Mouse (Mus musculus): Measurements from ENCODE around the gene Csde1.

The Csde1 gene

GRCm38 (mm10) chr3:103020249-103020942, at the start of gene Csde1:
Csde1 (plus strand) TSS chr3:103020426.
- in situ Hi-C loops (cut with MboI; ENCODE audit: low pct_unique_long_range_greater_than_20kb in 1 of 2, low sequenced_read_pairs in 2 of 2, unreplicated experiment in 1 of 2) = loop anchor here in 1 of 2 experiments (25.0 kb wide), 1 partner anchor 308 kb away; no protein-coding TSS in a partner anchor

- in situ Hi-C loops (cut with MboI; ENCODE audit: low pct_unique_long_range_greater_than_20kb in 1 of 2, low sequenced_read_pairs in 2 of 2, unreplicated experiment in 1 of 2) = no loop called here
Measured at GRCm38 (mm10) chr3:102970508-102970907, 49.7 kb upstream of the Csde1 start.

GRCm38 (mm10) chr3:102976906-102977305, 43.3 kb upstream of the Csde1 start:
- in situ Hi-C loops (cut with MboI; ENCODE audit: low pct_unique_long_range_greater_than_20kb in 1 of 2, low sequenced_read_pairs in 2 of 2, unreplicated experiment in 1 of 2) = no loop called here

- in situ Hi-C loops (cut with MboI; ENCODE audit: low pct_unique_long_range_greater_than_20kb in 1 of 2, low sequenced_read_pairs in 2 of 2, unreplicated experiment in 1 of 2) = no loop called here
Measured at GRCm38 (mm10) chr3:102979550-102980348, 40.5 kb upstream of the Csde1 start.

GRCm38 (mm10) chr3:102980349-102980736, 39.9 kb upstream of the Csde1 start:
- in situ Hi-C loops (cut with MboI; ENCODE audit: low pct_unique_long_range_greater_than_20kb in 1 of 2, low sequenced_read_pairs in 2 of 2, unreplicated experiment in 1 of 2) = no loop called here

DNA sequence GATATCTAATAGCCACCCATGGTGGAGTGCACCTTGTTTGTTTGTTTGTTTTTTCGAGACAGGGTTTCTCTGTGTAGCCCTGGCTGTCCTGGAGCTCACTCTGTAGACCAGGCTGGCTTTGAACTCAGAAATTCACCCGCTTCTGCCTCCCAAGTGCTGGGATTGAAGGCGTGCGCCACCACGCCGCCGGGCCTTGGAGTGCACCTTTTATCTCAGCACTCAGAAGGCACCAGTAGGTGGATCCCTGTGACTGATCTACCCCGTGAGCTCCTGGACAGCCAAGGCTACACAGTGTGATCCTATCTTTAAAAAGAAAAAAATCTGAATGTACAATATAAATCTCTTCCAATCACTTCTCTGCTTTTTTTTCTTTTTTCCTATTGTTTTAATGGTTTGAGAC, 29.2 kb upstream of the Csde1 start:
- in situ Hi-C loops (cut with MboI; ENCODE audit: low pct_unique_long_range_greater_than_20kb in 1 of 2, low sequenced_read_pairs in 2 of 2, unreplicated experiment in 1 of 2) = no loop called here

DNA sequence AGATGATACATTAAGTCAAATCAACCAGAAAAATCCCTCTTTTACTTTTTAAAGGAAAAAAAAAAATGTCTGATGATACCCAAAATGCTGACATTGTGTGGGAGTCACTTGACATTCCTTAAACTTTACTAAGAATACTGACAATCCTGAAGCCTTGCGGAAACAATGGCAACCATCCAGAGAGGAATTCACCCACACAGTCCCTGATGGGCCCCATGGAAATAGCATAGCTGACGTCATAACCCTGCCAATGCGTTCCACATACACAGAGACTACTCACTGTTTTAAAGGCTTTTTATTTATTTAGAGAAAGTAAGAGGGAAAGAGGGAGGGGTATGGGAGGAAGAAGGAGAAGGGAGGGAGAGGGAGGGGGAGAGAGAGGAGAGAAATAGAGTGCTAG, 27.3 kb upstream of the Csde1 start:
- in situ Hi-C loops (cut with MboI; ENCODE audit: low pct_unique_long_range_greater_than_20kb in 1 of 2, low sequenced_read_pairs in 2 of 2, unreplicated experiment in 1 of 2) = no loop called here

- in situ Hi-C loops (cut with MboI; ENCODE audit: low pct_unique_long_range_greater_than_20kb in 1 of 2, low sequenced_read_pairs in 2 of 2, unreplicated experiment in 1 of 2) = no loop called here
Measured at GRCm38 (mm10) chr3:102995233-102995604, 25.0 kb upstream of the Csde1 start.

GRCm38 (mm10) chr3:102995605-102996321, 24.5 kb upstream of the Csde1 start, which contains the start of gene Sike1:
Sike1 (plus strand) TSS chr3:102995708.
- in situ Hi-C loops (cut with MboI; ENCODE audit: low pct_unique_long_range_greater_than_20kb in 1 of 2, low sequenced_read_pairs in 2 of 2, unreplicated experiment in 1 of 2) = no loop called here

- in situ Hi-C loops (cut with MboI; ENCODE audit: low pct_unique_long_range_greater_than_20kb in 1 of 2, low sequenced_read_pairs in 2 of 2, unreplicated experiment in 1 of 2) = no loop called here
Measured at GRCm38 (mm10) chr3:102997036-102997435, 23.2 kb upstream of the Csde1 start.

- in situ Hi-C loops (cut with MboI; ENCODE audit: low pct_unique_long_range_greater_than_20kb in 1 of 2, low sequenced_read_pairs in 2 of 2, unreplicated experiment in 1 of 2) = no loop called here
Measured at GRCm38 (mm10) chr3:102997591-102997990, 22.6 kb upstream of the Csde1 start.

- in situ Hi-C loops (cut with MboI; ENCODE audit: low pct_unique_long_range_greater_than_20kb in 1 of 2, low sequenced_read_pairs in 2 of 2, unreplicated experiment in 1 of 2) = loop anchor here in 1 of 2 experiments (25.0 kb wide), 1 partner anchor 289 kb away; no protein-coding TSS in a partner anchor
Measured at GRCm38 (mm10) chr3:103001595-103001994, 18.6 kb upstream of the Csde1 start.

- in situ Hi-C loops (cut with MboI; ENCODE audit: low pct_unique_long_range_greater_than_20kb in 1 of 2, low sequenced_read_pairs in 2 of 2, unreplicated experiment in 1 of 2) = loop anchor here in 1 of 2 experiments (25.0 kb wide), 1 partner anchor 305 kb away; no protein-coding TSS in a partner anchor
Measured at GRCm38 (mm10) chr3:103017350-103017749, 2.9 kb upstream of the Csde1 start.

DNA sequence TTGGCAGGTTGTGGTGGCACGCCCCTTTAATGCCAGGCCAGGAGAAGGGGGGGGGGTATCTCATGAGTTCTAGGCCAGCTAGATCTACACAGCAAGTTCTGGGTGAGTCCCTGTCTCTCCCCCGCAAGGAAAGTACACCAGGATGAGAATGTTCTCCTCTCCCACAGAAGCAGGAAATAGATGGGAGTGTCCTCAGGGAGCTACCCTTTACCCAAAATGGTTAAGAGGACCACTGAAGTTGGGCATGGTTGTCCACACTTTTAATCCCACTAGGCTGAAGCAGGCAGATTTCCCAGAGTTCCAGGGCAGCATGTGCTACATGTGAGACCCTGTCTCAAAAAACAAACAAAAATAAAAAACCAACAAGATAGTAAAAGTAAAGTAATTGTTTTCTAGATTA, 764 bp upstream of the Csde1 start:
- in situ Hi-C loops (cut with MboI; ENCODE audit: low pct_unique_long_range_greater_than_20kb in 1 of 2, low sequenced_read_pairs in 2 of 2, unreplicated experiment in 1 of 2) = loop anchor here in 1 of 2 experiments (25.0 kb wide), 1 partner anchor 307 kb away; no protein-coding TSS in a partner anchor

DNA sequence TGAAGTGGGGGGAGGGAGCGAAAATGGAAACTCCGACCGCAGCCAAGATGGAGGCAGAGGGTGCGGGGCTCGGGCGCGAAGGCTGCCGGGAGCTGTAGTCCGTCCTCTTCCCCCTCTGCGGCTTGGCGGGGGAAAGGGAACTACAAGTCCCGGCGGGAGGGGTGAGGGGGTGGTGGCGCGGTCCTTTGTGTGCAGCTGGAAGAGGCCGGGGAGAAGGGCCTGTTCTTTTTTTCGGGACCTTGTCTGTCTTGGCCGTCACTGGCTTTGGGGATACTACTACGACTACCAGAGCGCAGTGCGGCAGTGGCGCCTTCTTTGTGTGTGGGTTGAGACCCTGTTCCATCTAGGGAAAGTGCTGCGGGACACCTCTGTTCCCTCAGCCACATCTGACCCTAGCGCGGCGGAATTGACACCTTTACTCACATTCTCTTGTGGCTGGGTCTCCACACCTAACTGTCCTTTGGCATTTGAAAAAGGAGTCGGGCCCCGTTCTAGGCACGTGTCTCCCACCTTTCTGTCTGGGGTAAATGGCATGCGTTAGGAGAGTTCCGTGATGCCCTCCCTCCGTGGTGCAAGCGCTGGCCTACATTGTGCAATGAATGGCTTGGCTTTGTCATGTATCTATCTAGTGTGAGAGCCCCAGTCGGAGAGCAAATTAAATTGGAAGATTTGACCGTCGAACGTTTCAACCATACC, 865 bp downstream of the Csde1 start:
- in situ Hi-C loops (cut with MboI; ENCODE audit: low pct_unique_long_range_greater_than_20kb in 1 of 2, low sequenced_read_pairs in 2 of 2, unreplicated experiment in 1 of 2) = loop anchor here in 1 of 2 experiments (25.0 kb wide), 1 partner anchor 309 kb away; no protein-coding TSS in a partner anchor

GRCm38 (mm10) chr3:103026174-103026573, 5.9 kb downstream of the Csde1 start:
- in situ Hi-C loops (cut with MboI; ENCODE audit: low pct_unique_long_range_greater_than_20kb in 1 of 2, low sequenced_read_pairs in 2 of 2, unreplicated experiment in 1 of 2) = no loop called here

DNA sequence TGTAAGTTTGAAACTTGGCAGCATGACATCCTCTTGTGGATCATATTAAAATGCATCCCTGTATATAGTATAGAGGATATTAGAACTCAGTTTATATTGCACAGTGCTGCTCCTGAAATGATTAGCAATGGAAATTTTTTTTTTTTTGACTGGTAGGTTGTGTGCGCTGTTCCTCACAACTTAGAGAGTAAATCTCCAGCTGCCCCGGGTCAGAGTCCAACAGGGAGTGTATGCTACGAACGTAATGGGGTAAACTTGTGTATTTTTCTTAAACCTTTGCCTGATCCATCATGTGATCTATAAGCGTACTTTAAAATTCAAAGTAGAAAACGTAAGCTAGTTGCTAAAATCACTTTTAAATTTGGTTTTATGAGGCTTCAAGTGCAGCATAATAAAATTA, 20.1 kb downstream of the Csde1 start:
- in situ Hi-C loops (cut with MboI; ENCODE audit: low pct_unique_long_range_greater_than_20kb in 1 of 2, low sequenced_read_pairs in 2 of 2, unreplicated experiment in 1 of 2) = no loop called here

DNA sequence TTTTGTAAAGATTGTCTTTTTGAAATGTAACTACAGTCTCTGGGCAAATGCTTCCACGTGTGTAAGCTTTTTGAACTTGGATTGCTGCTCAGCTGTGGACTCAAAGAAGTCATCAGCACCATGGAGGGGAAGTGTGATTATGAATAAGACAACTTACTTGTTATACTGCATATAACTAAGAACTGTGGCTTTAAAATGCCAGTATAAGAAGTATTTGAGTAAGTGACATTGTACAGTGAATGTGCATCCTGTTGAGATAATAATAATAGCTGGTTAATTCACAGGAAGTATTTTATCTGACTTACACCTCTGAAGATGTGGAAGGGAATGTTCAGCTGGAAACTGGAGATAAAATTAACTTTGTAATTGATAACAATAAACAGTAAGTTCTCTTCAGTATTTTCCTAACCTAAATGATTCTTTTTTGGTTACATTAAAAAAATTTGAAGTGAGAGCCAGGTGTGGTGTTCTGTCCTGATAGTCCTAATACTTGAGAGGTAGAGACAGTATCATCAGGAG, 20.7 kb downstream of the Csde1 start:
- in situ Hi-C loops (cut with MboI; ENCODE audit: low pct_unique_long_range_greater_than_20kb in 1 of 2, low sequenced_read_pairs in 2 of 2, unreplicated experiment in 1 of 2) = no loop called here
